Mouse (Mus musculus) lung, embryonic 14.5 days (tissue): ENCODE measurements around the gene Aff3. TPM values are rescaled to one million over a fixed set of nuclear protein-coding genes. Genes with fewer than 3 reads are reported as not detected.

Experiments used
- ATAC-seq: fragments of 200-750 bp; cut with Nextera tagmentation; 2 replicates; pipeline ENCODE4 v1.8.0; 2017; ENCODE audit warnings: mild to moderate bottlenecking, moderate TSS enrichment, moderate library complexity; ENCODE audit not compliant: insufficient read depth
- DNase-seq: peaks from one replicate; pipeline ENCODE4 v3.0.0-alpha.2; 2015
- H3K27ac ChIP-seq: fragments of 300-500 bp; sonication (generic); 2 replicates; pipeline ENCODE4 v1.5.1; 2014; ENCODE audit warnings: low read depth, mild to moderate bottlenecking, moderate library complexity
- H3K27me3 ChIP-seq: fragments of 300-500 bp; sonication (generic); 2 replicates; pipeline ENCODE4 v1.6.1; 2014; ENCODE audit warnings: low read length, control low read depth; ENCODE audit not compliant: insufficient read depth
- H3K36me3 ChIP-seq: fragments of 300-500 bp; sonication (generic); 2 replicates; pipeline ENCODE4 v1.6.1; 2014; ENCODE audit warnings: control low read depth; ENCODE audit not compliant: insufficient read depth
- H3K4me1 ChIP-seq: fragments of 300-500 bp; sonication (generic); 2 replicates; pipeline ENCODE4 v1.6.1; 2014; ENCODE audit warnings: antibody characterized with exemption, control low read depth; ENCODE audit not compliant: insufficient read depth
- H3K4me2 ChIP-seq: fragments of 300-500 bp; sonication (generic); 2 replicates; pipeline ENCODE4 v1.6.1; 2014; ENCODE audit warnings: mild to moderate bottlenecking
- H3K4me3 ChIP-seq: fragments of 300-500 bp; sonication (generic); 2 replicates; pipeline ENCODE4 v1.5.1; 2014; ENCODE audit warnings: low read depth, low read length
- H3K9ac ChIP-seq: fragments of 300-500 bp; sonication (generic); 2 replicates; pipeline ENCODE4 v1.6.1; 2014
- H3K9me3 ChIP-seq: fragments of 300-500 bp; sonication (generic); 2 replicates; pipeline ENCODE4 v1.6.1; 2016; ENCODE audit warnings: low read depth, low read length, control low read depth
- CTCF ChIP-seq: IDR thresholded peaks from 2 replicates; pipeline ENCODE4 v1.5.1; 2016; ENCODE audit warnings: antibody characterized with exemption, low read depth
- WGBS: fragments of 180-500 bp; shearing (Covaris S2); extraction: QIAGEN DNeasy Blood & Tissue Kit; methylation state at CpG from one replicate; pipeline ENCODE4 v1.1.7; 2014; 5-methylcytosine and 5-hydroxymethylcytosine counted together
- polyA plus RNA-seq: library from polyadenylated mRNA; unstranded; fragments of >200 nt; fragmentation: Nextera tagmentation; extraction: Ambion mirVana; gene quantifications from 2 replicates; pipeline ENCODE4 v1.2.1, GENCODE M21; 2014

Aff3 gene
- polyA plus RNA-seq, 1 experiment from 2014 or later = 15.2 TPM

GRCm38 (mm10) chr1:38626388-38626738 lies 38.4 kb downstream of the Aff3 start:
- H3K27me3 ChIP-seq = peaks cover 18% of the 10 kb centered on the region
- peak; percentile 7; the same call in 1 of the 2 replicates for ATAC-seq
- H3K9ac ChIP-seq = peak overlapping the region; percentile 83
- no peaks in the 10 kb centered on the region for H3K36me3 ChIP-seq
- peak overlapping the region; percentile 98; the same call in 1 of the 2 replicates for H3K27ac ChIP-seq
- peaks cover 16% of the 10 kb centered on the region for H3K4me1 ChIP-seq
- whole genome bisulfite sequencing = 1% methylated on average over 10 of the region's 10 CpGs
- peak; percentile 31 for DNase-seq
- TF ChIP-seq CTCF = no peak
- H3K4me2 ChIP-seq = peak overlapping the region; percentile 94
- H3K9me3 ChIP-seq = no peaks in the 10 kb centered on the region
- H3K4me3 ChIP-seq = peak overlapping the region; percentile 74

- 0 out of 2 replicates have a peak, but pooled peaks cover 4% of the 10 kb centered on the region for H3K4me1 ChIP-seq
- TF ChIP-seq CTCF = no peak
- no peaks in the 10 kb centered on the region for H3K9me3 ChIP-seq
- 0 out of 2 replicates have a peak, but pooled peaks cover 3% of the 10 kb centered on the region for H3K36me3 ChIP-seq
- DNase-seq (no peak), ATAC-seq (no peak)
- H3K27ac ChIP-seq = no peak overlapping the region
- no peak overlapping the region for H3K9ac ChIP-seq
- H3K27me3 ChIP-seq = peaks cover 11% of the 10 kb centered on the region; the same call in 1 of the 2 replicates
- 57% methylated on average over 4 of the region's 4 CpGs for WGBS
- no peak overlapping the region for H3K4me3 ChIP-seq
- H3K4me2 ChIP-seq = no peak overlapping the region
These were observed 42.9 kb downstream of the Aff3 start for GRCm38 (mm10) chr1:38621840-38622239.

GRCm38 (mm10) chr1:38620401-38620800 lies 44.4 kb downstream of the Aff3 start:
- no peak overlapping the region for H3K4me2 ChIP-seq
- no peak overlapping the region for H3K4me3 ChIP-seq
- no peaks in the 10 kb centered on the region for H3K4me1 ChIP-seq
- no peak for TF ChIP-seq CTCF
- H3K27me3 ChIP-seq = no peaks in the 10 kb centered on the region
- WGBS = 79% methylated on average over 6 of the region's 6 CpGs
- no peak for DNase-seq
- H3K36me3 ChIP-seq = 0 out of 2 replicates have a peak, but pooled peaks cover 3% of the 10 kb centered on the region
- ATAC-seq = no peak
- H3K9me3 ChIP-seq = no peaks in the 10 kb centered on the region
- no peak overlapping the region for H3K9ac ChIP-seq
- H3K27ac ChIP-seq = no peak overlapping the region

- Histone ChIP-seq H3K36me3 (no peaks in the 10 kb centered on the region), H3K4me2 (no peak overlapping the region), H3K27me3 (no peaks in the 10 kb centered on the region), H3K4me1 (0 out of 2 replicates have a peak, but pooled peaks cover 3% of the 10 kb centered on the region), H3K9ac (no peak overlapping the region), H3K4me3 (no peak overlapping the region), H3K27ac (no peak overlapping the region), H3K9me3 (no peaks in the 10 kb centered on the region)
- DNase-seq (no peak), ATAC-seq (no peak)
- WGBS = 58% methylated on average over 4 of the region's 4 CpGs
- no peak for TF ChIP-seq CTCF
These were observed 58.0 kb downstream of the Aff3 start for GRCm38 (mm10) chr1:38606741-38607140.

- Histone ChIP-seq H3K27me3 (no peaks in the 10 kb centered on the region), H3K9me3 (no peaks in the 10 kb centered on the region), H3K4me3 (no peak overlapping the region), H3K9ac (no peak overlapping the region), H3K4me2 (no peak overlapping the region), H3K36me3 (no peaks in the 10 kb centered on the region), H3K27ac (no peak overlapping the region), H3K4me1 (0 out of 2 replicates have a peak, but pooled peaks cover 3% of the 10 kb centered on the region)
- DNase-seq = no peak
- WGBS = 79% methylated on average over 4 of the region's 4 CpGs
- no peak for ATAC-seq
- TF ChIP-seq CTCF = peak; percentile 20
These were observed 59.3 kb downstream of the Aff3 start for GRCm38 (mm10) chr1:38605426-38605825.

- no peak overlapping the region for H3K27ac ChIP-seq
- ATAC-seq = no peak
These were observed 60.1 kb downstream of the Aff3 start for GRCm38 (mm10) chr1:38604611-38605010.

GRCm38 (mm10) chr1:38601802-38602508 lies 62.8 kb downstream of the Aff3 start:
- Histone ChIP-seq H3K36me3 (no peaks in the 10 kb centered on the region), H3K27ac (no peak overlapping the region), H3K27me3 (no peaks in the 10 kb centered on the region), H3K4me2 (no peak overlapping the region), H3K4me3 (no peak overlapping the region), H3K4me1 (no peaks in the 10 kb centered on the region), H3K9me3 (no peaks in the 10 kb centered on the region), H3K9ac (no peak overlapping the region)
- TF ChIP-seq CTCF = no peak
- WGBS = 67% methylated on average over 11 of the region's 11 CpGs
- ATAC-seq = no peak
- no peak for DNase-seq

More at GRCm38 (mm10) chr1:38604611-38605010, 60.1 kb downstream of the Aff3 start:
- Histone ChIP-seq H3K4me3 (no peak overlapping the region), H3K4me2 (no peak overlapping the region), H3K36me3 (no peaks in the 10 kb centered on the region), H3K27me3 (no peaks in the 10 kb centered on the region), H3K4me1 (0 out of 2 replicates have a peak, but pooled peaks cover 3% of the 10 kb centered on the region), H3K9me3 (no peaks in the 10 kb centered on the region), H3K9ac (no peak overlapping the region)
- 54% methylated on average over 7 of the region's 7 CpGs for WGBS
- peak; percentile 26 for DNase-seq
- TF ChIP-seq CTCF = no peak
